Mouse (Mus musculus) neutrophil, adult 5-6 weeks (primary cell): ENCODE measurements around the gene Pkdcc. TPM values are rescaled to one million over a fixed set of nuclear protein-coding genes. Genes with fewer than 3 reads are reported as not detected.

ENCODE experiments used
- ATAC-seq: fragments of 151-379, 151-347 bp; 2 replicates; pipeline ENCODE4 v1.8.0; 2017; ENCODE audit warnings: mild to moderate bottlenecking, moderate TSS enrichment; ENCODE audit not compliant: insufficient number of reproducible peaks, poor library complexity, low FRiP score, severe bottlenecking; ENCODE audit errors: extremely low read depth
- total RNA-seq: library from RNA; stranded (forward); fragments of 200-1000 nt; gene quantifications from 2 replicates; pipeline ENCODE4 v1.2.3, GENCODE M21; 2017

Gene Pkdcc
- total RNA-seq, 1 experiment from 2014 or later: 0.35 TPM

- ATAC-seq: no peak
Observed at GRCm38 (mm10) chr17:83208455-83208854, 6.6 kb upstream of the Pkdcc start.

- ATAC-seq: no peak
Observed at GRCm38 (mm10) chr17:83210531-83210930, 4.6 kb upstream of the Pkdcc start.

GRCm38 (mm10) chr17:83211196-83211595 lies 3.9 kb upstream of the Pkdcc start:
- ATAC-seq: no peak

DNA sequence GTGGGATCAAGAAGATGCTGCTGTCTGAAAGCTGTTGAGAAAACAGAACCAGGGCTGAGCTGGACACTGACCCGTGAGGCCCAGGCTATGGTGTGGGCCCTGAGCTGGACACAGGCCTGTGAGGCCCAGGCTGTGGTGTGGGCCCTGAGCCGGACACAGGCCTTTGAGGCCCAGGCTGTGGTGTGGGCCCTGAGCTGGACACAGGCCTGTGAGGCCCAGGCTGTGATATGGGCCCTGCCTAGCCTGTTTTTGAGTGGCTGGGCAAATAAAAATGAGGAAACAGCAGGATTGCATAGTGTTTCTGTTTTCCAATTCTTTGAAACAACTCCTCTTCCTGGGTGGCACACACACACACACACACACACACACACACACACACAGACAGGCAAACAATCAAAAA lies 2.7 kb upstream of the Pkdcc start:
- no peak for ATAC-seq

DNA sequence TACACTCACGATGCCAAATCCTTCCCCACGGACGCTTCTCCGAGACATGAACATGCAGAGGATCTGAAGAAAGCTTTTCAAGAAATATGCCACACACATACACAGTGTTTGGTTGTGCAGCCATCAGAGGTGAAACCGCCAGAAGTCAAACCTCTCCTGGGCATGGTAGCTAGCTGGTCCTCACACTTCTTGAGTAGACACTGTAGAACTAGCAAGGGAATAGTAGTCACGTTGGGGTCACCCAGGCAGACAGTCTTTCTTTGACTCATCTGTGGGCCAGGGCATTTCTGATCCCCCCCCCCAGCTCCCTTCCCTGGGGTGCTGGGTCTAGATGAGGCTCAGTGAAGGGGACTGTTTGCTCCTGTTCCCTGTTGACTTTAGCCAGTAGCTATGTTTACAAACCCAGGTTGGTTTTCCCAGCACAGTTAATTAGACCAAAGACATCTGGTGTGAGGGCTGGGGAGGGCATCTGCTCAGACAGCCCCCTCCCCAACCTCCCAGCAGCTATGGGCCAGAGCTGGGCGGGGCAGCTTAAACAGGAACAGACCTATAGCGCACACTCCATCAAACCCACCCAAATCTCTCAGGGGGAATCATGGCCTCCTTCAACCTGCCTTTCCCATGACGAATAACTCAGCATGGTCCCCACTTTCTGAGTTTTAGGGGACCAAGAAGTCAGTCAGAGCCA lies 1.7 kb upstream of the Pkdcc start:
- ATAC-seq: no peak

DNA sequence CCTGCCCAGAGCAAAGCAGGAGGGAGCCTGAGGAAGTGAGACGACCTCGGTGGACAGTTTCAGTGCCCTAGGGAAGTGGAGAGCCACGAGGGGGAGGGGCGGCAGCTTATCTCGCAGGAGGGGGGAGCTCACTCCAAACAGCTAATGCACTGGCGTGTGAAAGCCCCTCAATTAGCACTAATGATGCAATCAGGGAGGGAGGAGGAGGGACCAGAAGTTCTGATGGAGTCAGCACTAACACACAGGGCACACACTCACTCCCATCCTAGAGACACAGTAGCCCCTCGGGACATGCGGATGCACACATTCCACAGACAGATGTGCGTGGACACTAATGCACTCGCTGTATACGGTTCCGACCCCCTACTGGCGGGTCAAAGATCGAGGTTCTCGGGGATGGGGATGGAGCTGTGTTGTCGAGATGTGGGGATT lies 915 bp upstream of the Pkdcc start:
- no peak for ATAC-seq

- no peak for ATAC-seq
Observed at GRCm38 (mm10) chr17:83215529-83216244, 595 bp downstream of the Pkdcc start.

DNA sequence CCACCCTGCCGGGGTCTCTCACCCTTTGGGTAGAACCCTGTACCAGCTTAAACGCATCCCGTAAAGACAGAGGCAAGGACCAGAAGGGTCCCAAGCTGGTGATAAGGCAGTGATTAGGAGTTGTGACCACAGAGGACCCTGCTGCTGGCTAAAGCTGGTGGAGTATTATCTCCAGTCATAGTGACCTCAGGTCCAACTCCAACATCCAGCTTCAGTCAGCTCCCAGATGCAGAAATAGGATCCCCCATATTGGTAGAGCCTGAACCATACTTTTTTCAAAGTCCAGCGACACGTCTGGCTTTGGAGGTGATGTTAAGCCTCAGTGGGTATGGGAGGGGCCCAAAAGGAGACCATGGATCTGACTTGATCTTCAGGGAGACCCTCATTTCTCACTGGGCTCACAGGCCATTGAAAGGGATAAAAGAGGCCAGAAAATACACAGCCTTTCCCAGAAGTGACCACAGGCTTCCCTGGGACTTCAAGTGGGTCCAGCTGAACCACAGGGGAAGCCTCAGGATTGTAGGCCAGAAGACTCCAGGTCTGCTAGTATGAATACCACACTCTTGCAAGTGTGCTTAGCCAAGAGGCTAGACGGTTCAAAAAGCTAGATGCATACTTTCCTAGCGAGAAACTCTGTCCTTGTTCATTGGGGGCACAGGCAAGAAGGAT lies 1.3 kb downstream of the Pkdcc start:
- ATAC-seq: no peak

DNA sequence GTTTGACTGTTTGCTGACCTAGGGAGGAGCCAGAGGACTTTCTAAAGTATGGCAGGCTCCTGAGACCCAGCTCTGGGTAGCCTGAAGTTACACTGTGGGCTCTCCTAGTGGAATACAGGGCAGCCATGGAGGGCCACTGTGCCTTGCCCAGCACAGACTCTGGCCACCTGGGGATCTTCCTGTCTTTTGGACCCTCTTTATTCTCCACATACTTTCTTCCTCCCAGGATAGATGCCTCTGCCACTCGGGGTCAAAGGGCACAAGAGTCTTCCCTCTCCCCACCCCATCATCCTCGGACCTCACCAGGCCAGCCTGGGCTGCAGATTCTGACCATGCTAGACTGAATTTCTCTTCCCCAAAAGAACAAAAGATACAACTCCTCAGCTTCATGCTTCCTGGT lies 3.1 kb downstream of the Pkdcc start:
- ATAC-seq: no peak

DNA sequence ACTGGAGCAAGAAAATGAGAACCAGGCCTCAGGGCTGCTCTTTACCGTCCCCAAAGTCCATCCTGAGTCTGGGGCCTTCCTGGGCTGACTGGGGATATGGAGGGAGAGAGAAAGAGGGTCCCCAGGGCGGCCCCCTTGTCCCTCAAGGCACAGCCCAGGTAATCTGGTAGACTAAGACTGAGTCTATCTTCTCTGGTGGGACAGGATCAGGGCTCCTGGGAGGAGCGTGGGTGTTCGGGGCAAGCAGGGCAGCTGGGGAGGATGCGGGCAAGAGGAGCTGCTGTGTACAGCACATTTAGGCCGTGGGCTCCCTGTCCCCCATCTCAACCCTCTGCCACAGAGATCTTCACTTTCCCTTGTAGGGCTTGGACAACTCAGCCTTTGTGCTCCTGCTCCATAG lies 3.6 kb downstream of the Pkdcc start:
- ATAC-seq: no peak

- ATAC-seq: no peak
Observed at GRCm38 (mm10) chr17:83219351-83220287, 4.5 kb downstream of the Pkdcc start.

GRCm38 (mm10) chr17:83220954-83221538 lies 6.0 kb downstream of the Pkdcc start:
- ATAC-seq: no peak

- no peak for ATAC-seq
Observed at GRCm38 (mm10) chr17:83221611-83222500, 6.8 kb downstream of the Pkdcc start.

DNA sequence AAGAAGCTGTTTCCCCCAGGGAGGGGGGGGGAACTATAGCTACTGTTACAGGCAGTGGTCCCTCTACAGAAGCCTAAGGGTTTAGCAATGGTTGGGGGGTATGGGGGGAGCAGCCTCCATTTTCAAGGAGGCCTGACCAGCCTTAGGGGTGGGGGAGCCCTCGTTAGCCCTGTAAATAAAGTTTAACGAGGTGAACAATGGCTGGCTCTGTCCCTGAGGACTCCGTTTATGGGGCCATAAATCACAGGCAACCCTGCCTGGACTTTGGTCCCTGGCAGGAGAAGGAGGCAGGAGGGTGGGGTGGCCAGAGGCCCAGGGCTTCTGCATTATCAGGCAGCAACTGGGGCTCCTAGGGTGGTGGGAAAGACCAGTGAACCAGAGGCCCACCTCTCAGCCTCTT lies 7.6 kb downstream of the Pkdcc start:
- no peak for ATAC-seq

- ATAC-seq: no peak
Observed at GRCm38 (mm10) chr17:83224451-83224971, 9.4 kb downstream of the Pkdcc start.

DNA sequence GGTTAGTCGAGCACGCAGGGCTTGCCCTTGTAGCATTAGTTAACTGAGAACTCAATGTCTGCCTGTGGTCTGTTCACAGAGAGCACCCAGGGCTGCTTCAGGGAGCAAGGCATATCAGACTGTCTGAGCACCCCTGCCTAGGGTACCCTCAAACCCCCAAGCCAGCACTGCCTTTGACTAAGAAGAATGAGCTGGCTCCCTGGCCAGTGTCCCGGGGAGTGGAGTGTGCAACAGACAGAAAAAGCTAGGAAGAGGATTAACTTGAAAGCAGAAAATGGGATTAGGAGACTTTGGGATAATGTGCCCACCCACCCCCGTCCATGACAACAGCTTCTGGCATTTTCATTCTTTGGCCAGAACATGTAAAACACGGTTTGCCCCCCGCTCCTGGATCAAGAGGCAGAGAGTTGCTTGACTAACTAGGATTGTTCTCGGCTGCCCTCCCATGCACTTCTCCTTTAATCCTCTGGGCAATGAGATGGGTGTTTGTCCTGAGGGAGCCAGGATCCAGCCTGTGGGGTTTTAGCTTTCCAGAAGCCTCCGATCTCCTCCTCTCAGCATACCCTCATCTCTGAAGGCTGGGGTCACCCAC lies 11.4 kb downstream of the Pkdcc start:
- ATAC-seq: no peak

GRCm38 (mm10) chr17:83231357-83231756 lies 16.3 kb downstream of the Pkdcc start:
- ATAC-seq: no peak
